Mouse (Mus musculus): ENCODE measurements around the gene Snupn.
A peak's percentile ranks its signal among the peaks of the same experiment; 100 is the strongest.
"Not testable (repeated sequence)": the region's sequence is repeated elsewhere in the genome, so short reads cannot be mapped to it uniquely, and the experiment has no call there.

Snupn gene

GRCm38 (mm10) chr9:56950414-56951400 is at the start of gene Snupn:
Gene Snupn, plus strand, starts transcription at chr9:56950878.
- peak; percentile 98 for DNase-seq

- peak; percentile 54 for DNase-seq
Observed at GRCm38 (mm10) chr9:56901187-56901586, 49.5 kb upstream of the Snupn start.

- DNase-seq, result no peak
Observed at GRCm38 (mm10) chr9:56903662-56904061, 47.0 kb upstream of the Snupn start.

- no peak for DNase-seq
Observed at GRCm38 (mm10) chr9:56907549-56907948, 43.1 kb upstream of the Snupn start.

- DNase-seq, result not testable (repeated sequence)
Observed at GRCm38 (mm10) chr9:56909991-56910390, 40.7 kb upstream of the Snupn start.

GRCm38 (mm10) chr9:56911017-56911416 is 39.7 kb upstream of the Snupn start:
- DNase-seq, result no peak

GRCm38 (mm10) chr9:56913991-56914390 is 36.7 kb upstream of the Snupn start:
- no peak for DNase-seq

- no peak for DNase-seq
Observed at GRCm38 (mm10) chr9:56915116-56915515, 35.6 kb upstream of the Snupn start.

- DNase-seq, result no peak
Observed at GRCm38 (mm10) chr9:56915695-56916410, 34.8 kb upstream of the Snupn start.

- no peak for DNase-seq
Observed at GRCm38 (mm10) chr9:56917131-56917530, 33.5 kb upstream of the Snupn start.

GRCm38 (mm10) chr9:56918466-56918865 is 32.2 kb upstream of the Snupn start:
- no peak for DNase-seq

GRCm38 (mm10) chr9:56922746-56923145 is 27.9 kb upstream of the Snupn start:
- DNase-seq, result no peak

- no peak for DNase-seq
Observed at GRCm38 (mm10) chr9:56923841-56924650, 26.6 kb upstream of the Snupn start.

- DNase-seq, result peak; percentile 36
Observed at GRCm38 (mm10) chr9:56924651-56925027, 26.0 kb upstream of the Snupn start.

- DNase-seq, result no peak
Observed at GRCm38 (mm10) chr9:56925291-56926024, 25.2 kb upstream of the Snupn start.

GRCm38 (mm10) chr9:56926025-56926360 is 24.7 kb upstream of the Snupn start:
- no peak for DNase-seq

- no peak for DNase-seq
Observed at GRCm38 (mm10) chr9:56926387-56926786, 24.3 kb upstream of the Snupn start.

- no peak for DNase-seq
Observed at GRCm38 (mm10) chr9:56927191-56928012, 23.3 kb upstream of the Snupn start.

- DNase-seq, result peak; percentile 87
Observed at GRCm38 (mm10) chr9:56928041-56928811, 22.5 kb upstream of the Snupn start, which contains the start of gene Snx33. Gene Snx33, minus strand, starts transcription at chr9:56928371.

- DNase-seq, result no peak
Observed at GRCm38 (mm10) chr9:56929496-56929895, 21.2 kb upstream of the Snupn start.

- DNase-seq, result no peak
Observed at GRCm38 (mm10) chr9:56930556-56930955, 20.1 kb upstream of the Snupn start.

Data from right cerebral cortex, adult 18-20 months (tissue).